Mouse (Mus musculus) right cerebral cortex, postnatal 14 days (tissue): ENCODE data around the gene Klhdc8b.

ENCODE experiments used
- DNase-seq: peaks from one replicate; pipeline ENCODE4 v3.0.0; 2022

Gene Klhdc8b

DNA sequence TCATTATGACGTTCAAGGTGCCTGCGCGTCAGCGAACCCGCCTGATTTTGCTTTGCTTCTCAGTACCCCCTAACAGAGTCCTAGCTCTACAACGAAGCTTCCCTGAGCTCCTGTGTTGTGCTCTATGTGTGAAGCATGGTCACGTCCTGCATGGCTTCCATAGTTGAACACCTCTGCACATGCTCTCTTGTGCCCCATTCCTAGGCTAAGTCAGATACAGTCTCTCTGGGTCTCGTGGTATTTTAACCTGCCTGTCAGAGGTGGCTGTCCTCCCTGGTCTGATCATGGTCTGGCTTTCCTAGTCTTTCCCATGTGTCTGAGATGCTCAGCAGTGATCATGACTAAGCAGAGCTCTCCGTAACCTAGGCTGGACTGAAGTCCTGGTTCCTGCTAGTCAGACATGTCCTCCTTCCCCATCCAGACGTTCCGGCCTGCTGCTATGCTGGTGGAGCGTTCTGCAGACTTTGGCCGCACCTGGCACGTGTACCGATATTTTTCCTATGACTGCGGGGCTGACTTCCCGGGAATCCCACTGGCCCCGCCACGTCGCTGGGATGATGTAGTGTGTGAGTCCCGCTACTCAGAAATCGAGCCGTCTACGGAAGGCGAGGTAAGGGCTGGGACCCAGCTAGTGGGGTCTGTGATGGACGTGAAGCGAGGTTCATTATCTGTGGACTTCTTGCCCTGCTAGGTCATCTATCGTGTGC, 19.6 kb upstream of the Klhdc8b start:
- no peak for DNase-seq

DNA sequence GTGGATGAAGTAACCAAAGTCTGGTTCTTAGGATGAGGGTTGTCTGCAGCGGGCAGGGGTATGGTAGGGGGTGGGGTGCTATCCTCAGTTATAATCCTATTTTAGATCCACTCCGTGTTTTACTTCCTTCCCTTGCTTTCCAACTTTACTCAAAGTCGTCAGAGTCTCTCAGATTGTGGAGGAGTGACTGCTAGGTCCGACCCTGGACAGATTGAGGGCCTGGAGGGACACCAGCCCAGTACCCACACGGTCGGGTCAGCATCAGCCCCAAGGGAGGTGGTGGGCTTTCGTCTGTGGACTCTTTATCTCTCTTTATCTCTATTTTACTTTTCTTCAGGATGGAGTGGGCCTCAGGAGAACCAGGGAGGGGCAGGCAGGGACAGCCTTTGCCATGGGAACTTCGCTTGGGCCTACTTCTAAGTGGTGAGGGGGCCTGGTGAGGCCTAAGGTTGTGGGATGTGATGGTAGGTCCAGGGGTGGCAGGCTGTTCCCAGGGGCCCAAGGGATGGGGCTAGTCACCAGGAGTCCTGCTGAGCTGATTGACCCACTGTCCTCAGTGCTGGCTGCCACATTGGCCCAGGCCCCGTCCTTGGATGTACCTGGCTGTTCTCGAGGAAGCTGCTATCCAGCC, 18.5 kb upstream of the Klhdc8b start, which contains the start of gene Lamb2:
TSS of gene Lamb2 (plus strand) at position 16 of the 631 bp plus-strand sequence.
- no peak for DNase-seq

DNA sequence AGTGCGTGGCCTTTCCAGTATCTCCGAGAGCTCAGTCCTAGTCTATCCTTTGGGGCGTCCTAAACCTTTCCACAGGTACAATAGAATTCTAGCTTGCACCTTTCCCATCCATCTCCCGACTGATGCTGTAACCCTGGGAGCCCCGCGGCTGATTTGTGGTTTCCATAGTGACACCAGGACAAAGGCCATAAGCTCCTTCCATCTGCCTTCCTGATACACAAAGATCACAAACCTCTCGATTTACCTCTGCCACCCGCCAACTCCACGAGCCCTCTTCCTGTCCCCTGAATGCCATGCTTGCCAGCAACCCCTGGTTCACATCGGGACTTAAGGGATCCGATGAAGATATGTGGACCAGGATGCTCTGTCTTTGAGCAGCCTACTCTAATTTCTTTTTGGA, 17.9 kb upstream of the Klhdc8b start:
- no peak for DNase-seq

DNA sequence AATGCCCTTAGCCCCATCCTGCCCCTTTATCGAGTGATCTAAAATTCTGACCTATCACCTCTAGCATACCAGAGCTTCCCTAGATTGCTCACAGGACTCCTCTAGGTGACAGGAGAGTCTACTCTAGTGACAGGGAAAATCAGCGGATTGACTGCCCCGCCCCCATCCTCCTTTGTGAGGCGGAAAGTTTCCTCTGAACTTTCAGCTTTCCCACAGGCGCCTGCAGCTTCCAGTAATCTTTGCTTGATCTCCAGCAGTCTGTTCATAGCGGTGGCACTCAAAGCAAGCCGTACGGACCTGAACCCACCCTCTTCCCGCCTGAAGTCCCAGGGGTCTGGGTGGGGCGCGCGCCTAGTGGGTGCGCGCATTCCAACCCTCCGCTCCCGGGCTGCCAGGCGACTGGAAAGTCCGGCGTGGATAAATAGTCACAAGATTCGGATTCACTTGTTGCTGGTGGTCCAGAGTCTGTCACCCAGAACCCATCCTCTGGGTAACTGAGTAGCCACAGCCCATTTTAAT, 17.3 kb upstream of the Klhdc8b start:
- DNase-seq, result peak; percentile 42

DNA sequence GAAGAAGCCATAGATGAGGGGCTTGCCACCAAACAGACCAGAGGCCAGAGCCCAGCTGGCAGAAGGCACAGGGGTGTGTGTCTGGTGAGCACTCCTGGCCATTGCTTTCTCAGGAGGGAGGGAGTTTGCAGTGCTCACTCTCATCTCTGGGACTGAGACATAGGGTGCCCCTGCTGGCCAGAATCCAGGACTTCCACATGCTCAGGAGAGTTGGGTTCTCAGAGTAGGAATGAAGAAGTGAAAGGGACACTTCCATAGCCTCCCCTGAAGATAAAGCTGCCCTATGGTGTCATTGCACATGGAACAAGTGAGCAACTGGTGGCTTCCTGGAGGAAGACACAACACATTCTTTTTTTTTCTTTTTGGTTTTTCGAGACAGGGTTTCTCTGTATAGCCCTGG, 13.1 kb upstream of the Klhdc8b start:
- no peak for DNase-seq

DNA sequence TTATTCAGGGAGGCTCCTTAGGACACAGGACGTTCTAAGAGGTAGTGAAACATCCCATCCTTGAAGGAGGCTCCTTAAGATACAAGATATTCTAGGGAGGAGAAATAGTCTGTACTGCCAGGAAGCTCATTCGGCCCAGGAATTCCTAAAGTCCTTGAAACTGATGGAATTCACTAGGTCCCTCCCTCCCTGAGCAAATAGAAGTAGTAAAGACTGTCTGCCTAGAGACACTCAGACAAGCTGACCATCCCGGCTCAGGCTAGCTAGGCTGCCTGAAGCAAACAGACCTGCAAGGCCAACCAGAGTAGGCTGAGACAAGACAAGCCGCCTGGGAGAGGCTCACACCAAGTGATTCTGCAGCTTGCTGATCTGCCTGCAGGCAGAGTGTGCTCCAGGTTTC, 8.5 kb upstream of the Klhdc8b start:
- DNase-seq, result peak; percentile 3

DNA sequence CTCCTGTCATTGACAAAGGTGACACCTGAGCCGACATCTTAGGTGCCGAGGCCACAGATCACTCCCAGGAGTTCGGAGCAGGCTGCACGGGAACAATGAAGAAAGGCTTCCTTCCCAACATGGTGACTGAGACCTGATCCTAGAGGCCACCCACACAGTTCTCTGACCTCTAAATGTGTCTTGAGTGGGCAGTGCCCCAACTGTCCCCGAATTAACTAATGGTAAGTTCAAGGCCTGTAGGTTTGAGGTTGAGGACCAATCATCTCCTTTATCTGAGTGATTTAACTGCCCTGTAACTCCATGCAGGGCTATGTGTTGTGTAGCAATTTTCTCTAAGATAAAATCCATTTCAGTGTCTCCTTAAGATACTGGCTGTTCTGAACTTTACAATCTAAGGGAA, 8.0 kb upstream of the Klhdc8b start:
- DNase-seq, result peak; percentile 0

DNA sequence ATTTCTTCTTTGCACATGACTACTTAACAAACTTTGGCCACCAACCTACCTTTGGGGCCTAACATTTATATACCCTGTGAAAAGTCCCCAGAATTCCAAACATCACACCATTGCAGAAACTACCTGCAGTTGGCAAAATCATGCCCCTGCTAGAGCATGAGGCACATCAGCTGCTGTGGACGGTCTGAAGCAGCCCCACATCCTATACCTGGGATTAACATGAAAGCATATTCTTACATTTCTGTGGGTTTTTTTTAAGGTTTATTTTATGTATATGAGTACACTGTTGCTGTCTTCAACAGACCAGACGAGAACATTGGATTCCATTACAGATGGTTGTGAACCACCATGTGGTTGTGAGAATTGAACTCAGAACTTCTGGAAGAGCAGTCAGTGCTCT, 4.8 kb upstream of the Klhdc8b start:
- no peak for DNase-seq

DNA sequence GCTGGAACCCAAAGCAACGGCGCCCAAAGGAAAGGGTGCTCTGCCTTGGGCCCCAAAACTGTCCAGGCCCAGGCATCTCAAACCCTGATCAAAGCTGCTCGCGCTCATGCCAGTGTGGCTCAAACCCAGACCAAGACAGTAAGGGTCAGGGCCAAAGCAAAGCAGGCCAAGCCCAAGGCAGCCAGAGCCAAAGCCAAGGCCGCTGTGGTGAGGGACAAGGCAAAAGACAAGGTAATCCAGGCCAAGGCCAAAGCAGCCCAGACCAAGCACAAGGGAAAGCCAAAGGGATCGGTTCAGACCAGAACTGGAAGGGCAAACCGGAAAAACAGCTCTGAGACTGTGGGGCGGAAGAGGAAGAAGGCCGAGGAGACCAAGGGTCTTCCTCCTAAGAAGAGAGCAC, 2.3 kb upstream of the Klhdc8b start:
- no peak for DNase-seq

DNA sequence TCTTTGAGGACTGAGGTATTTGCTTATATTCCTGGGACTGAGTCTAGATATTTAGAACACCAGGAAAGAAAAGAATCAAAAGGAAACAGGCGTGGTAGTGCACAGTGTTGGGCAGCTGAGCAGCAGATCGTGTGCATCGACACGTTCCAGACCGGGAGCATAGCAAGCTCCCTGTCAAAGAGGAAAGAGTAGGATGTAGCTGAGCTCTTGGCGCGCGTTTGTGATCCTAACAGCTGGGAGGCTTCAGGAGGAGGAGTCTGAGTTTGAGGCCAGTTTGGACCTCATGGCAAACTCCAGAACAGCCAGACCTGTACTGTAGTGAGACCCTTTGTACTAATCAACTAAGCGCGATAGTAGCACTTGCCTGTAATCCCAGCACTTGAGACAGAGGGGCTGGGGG, 811 bp upstream of the Klhdc8b start:
- no peak for DNase-seq

DNA sequence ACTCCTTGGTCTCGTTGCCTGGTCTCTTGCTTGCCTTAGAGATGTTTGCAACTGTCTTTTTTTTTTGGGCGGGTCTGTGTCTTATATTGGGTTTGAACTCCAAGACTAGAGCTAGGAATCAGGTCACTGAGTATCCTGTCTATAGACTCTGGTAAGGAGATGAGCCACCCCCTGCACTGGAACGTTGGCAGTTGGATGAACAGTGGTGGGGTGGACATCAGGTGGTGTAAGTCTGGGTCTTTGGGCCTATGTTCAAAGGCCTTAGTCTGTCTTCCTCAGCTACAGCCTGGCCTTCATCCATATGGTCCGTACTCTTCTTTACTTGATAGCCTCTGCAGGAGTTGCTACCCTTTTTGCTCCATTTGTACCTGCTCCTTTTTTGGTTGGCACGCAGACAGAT, 294 bp upstream of the Klhdc8b start:
- DNase-seq, result no peak

DNA sequence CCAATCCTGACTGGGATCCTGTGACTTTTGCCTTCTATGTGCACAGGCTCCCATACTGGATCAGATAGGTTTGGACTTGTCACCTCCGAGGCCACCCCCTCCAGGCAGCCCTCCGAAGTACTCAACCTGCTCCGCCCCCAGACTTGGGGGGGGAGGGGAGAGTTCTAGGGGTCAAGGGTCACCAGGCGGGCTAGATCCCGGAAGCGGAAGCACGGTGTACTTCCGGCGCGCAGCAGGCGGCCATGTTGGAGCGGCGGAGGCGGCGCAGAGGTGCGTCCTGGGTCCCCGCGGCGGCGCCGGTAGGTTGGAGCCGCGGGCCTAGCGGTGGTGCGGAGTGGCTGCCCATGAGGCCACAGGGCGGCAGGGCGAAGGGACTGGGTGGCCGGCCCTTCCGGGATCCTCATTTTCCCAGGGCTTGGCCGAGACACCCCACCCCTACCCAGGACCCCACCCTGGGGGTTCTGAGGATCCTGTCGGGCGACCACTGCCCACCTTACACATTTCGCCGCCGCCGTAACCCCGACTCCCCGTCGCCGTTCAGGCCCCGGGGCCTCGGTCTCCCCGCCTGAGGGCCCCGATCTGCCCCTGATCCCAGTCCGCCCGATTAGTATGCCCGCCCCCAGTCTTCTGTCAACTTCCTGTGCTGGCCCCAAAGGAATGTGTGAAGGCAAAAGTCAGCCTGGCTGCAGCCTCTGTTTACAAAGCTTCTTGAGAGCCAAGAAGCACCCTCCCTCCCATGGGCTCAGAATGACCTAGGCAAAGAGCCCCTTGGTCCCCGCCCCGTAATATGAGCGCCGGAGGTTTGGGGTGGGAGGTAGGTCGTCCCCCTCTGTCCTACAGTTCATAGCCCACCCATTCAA, 832 bp downstream of the Klhdc8b start, which contains the start of gene Ccdc71:
TSS of gene Ccdc71 (plus strand) at position 209 of the 860 bp plus-strand sequence.
- peak; percentile 89 for DNase-seq

DNA sequence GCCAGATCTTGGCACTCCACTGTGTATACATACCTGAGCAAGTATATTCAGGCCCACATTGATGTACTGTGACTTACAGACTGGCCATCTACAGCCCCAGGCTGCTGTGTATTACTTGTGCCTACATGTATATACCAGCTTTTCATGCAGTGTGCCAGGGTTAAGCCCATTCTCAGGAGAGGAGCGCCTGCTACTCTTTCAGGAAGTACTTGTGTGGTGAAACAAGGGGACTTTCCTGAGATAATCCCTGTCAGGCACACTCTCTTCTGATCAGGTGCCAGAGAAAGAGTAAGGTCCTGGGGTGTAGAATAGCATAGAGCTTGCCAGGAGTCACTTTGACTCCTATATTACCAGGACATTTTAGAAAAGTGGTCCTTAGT, 1.5 kb downstream of the Klhdc8b start:
- no peak for DNase-seq

DNA sequence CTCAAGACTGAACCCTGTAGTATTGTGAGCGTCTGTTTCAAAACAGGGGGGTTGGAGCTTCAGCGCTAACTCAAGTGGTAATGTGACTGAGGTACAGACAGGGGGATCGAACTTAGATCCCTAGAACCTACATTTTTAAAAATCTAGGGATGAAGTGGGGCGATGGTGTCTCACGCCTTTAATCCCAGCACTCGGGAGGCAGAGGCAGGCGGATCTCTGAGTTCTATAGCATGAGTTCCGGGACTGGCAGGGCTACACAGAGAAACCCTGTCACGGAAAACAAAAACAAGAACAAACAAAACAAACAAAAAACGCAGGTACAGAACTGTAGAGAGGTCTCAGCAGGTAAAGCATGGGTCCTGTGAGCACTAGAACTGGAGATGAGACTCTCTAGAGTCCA, 4.4 kb downstream of the Klhdc8b start:
- no peak for DNase-seq

DNA sequence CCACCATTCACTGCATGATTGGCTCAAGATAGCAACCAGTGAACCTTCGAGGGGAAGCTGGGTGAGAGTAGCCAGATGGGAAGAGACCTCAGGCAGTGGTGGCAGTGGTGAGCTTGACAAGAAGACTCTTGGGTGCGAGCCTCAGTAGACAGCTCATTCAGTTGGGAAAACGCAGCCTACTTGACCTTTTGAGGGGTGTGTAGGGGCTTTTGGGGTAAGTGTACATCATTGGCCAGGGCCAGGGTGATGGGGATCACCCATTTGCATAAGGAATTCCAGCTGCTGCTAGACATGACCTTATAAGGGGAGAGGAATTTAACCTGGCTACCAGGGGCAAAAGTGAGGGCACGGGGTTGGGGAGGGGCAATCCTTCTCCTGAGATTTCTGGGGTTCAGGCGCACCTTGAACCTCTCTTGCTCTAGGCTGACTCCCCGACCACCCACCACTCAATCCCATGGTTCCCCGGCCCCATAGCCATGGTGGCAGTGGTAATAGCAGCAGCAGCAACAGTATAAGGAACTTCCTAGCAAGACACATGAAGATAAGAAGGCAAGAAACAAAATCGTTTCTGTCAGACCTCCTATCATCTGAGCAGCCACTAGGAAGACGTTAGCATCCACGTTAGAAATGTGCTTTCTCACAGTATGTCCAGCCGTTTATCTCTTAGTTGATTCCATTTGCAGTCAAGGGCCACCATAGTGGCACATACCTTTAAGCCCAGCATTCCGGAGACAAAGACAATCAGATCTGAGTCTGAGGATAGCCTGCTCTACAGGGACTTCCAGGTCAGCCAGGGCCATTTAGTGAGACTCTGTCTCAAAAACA, 5.4 kb downstream of the Klhdc8b start:
- no peak for DNase-seq

DNA sequence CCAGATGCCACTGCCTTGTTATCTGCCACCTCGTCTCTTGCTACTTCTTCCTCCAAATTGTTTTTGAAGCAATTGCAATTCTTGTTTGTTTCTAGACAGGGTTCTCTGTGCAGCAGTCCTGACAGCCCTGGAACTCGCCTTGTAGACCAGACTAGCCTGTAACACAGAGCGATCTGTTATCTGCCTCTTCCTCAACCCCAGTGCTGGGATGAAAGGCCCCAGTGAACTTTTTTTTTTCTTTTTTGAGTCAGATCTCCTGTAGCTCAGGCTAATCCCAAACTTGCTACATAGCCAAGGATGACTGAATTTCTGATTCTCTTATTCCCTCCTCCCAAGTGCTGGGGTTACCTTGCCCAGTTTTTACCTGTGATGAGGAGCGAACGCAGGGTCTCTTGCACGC, 7.0 kb downstream of the Klhdc8b start:
- DNase-seq, result no peak

DNA sequence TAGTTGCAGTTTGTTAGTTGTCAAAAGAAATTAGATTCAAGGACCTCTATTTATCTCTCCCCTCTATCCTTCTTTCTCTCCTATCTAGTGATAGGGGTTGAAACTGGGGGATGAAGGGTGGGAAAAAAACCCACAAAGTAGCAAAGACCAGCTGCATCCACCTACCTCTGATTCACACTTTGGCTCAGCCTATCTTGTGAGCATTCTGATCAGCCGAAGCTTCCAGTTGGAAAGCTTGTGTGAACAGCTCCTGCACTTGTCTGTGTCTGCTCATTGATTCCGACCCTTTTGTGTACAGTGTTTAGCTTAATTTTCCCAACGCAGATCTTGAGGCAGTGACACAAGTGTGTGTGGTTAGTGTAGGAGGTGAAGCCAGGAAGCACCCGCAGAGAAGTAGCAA, 7.9 kb downstream of the Klhdc8b start:
- no peak for DNase-seq

DNA sequence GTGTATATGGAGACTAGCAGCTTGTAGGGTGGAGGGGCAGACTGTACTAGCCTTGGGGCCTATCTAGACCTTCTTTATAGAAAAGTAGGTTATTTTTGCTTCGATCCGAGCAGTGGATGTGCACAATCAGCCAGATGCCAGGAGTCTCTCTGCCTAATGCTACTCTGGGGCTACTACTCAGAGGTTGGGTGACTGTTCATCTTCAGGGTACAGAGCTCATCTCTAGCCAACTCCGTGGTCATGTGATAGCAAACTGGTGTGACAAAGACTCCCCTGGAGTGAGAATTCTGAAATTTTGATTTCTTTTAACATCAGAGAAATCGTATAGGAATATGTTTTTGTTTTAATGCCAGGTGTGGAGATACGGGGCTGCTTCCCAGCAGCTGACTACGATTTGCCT, 8.5 kb downstream of the Klhdc8b start:
- no peak for DNase-seq

DNA sequence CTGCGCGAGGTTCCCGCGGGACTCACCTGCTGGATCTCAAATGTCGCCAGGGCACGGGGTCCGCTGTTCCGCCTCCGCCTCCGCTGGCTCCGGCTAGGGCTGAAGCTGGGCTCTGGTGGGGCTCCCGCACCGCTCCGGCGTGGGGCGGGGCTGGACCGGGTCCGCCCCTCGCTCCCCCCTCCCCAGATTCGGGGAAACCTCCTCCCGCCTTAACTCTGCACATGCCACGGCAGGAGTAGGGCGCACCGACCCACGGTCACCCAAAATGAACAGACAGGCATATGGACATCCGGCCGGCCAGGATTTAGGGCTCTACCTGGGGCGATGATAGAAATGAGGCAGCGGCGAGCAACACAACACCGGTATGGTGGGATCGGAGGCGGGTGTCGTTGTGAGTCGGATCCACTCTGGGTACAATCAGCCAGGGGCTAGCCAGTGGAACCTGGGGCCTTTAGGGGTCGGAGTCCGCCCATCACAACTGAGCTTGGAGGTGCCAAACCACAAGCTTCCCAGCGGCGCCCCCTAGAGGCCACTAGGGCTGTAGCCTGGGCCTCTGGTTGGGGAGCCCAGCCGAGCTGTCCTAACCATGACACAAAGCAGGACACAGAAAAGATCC, 9.0 kb downstream of the Klhdc8b start:
- peak; percentile 93 for DNase-seq

DNA sequence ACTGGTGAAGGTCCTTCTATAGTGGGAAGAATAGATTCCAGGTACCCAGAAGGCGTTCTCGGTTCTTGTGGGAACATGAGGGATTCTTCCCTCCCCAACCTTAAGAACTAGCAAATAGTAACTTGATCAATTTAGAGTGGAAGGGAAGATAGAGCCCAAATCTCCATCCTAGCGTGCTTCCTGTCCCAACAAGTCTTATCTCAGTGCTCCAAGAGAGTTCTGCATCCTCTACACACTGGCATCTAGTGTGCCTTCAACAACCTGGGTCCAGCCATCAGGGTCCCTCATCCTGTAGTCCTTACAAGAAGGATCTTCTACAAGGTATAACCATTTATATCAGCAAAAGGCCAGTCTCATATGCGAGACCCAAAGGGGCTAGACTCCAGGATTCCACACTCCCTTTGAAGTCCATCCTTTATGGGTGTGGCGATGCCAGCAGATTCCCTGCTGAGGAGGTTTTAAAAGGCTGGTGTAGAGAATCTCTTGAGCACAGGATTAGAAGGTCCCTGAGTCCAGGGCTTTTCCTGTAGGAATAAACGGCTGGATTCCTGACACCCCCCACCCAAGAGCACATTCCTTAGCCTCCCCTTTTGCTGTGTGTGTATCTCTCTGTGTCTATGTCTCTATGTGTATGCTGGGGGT, 9.7 kb downstream of the Klhdc8b start:
- DNase-seq, result no peak

DNA sequence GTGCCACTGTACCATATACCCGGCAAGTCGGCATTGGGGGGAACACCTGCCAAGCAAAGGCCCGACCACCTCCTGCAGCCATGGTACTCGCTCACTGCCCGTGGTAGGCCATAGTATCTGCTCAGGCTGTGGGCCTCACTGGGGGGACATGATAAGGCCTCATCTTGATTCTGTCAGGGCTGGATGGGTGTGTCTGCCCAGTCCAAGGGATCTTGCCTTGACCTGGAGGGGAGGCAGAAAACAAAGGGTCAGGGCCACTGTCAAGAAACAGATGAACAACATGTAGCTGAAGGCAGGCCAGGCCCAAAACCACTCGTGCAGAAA, 10.2 kb downstream of the Klhdc8b start:
- DNase-seq, result no peak
